Mouse (Mus musculus) gastrocnemius, postnatal 14 days (tissue): ENCODE results near the gene Galnt18. TPM values are rescaled to one million over a fixed set of nuclear protein-coding genes. Genes with fewer than 3 reads are reported as not detected.

Source experiments
- DNase-seq: peaks from one replicate; pipeline ENCODE4 v3.0.0; 2021; ENCODE audit warnings: mixed read lengths
- intact Hi-C: fragments of 180-260 bp; cut with DNase I; formaldehyde crosslinking; loops from one replicate; pipeline ENCODE4 v1.15.1; 2025; ENCODE audit warnings: low total_unique reads
- total RNA-seq, 2 experiments: library from RNA; stranded (reverse); gene quantifications; 2 replicates each; pipeline ENCODE4 v1.2.3; 2021

The Galnt18 gene
- total RNA-seq, 2 experiments from 2014 or later, result 8.3 to 8.8 TPM

DNA sequence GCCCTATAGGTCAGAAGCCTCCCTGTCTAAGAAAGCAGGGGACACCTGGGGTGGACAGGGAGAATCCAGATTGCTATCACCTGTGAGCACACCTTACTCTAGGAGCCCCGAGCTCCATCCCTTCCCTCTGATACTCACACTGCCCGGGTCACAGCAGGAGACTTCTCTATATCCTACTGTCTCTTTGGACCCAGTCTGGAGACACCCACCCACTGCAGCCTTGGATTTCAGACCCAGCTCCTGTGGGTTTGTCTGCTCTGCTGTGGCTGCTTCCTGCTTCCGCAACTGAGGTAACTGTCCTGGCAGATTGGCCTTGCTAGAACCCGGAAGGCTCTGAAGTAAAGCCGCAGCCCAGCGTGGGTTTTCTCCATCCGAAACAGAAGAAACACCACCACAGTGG is 1.6 kb downstream of the Galnt18 start:
- no peak for DNase-seq

GRCm38 (mm10) chr7:111777186-111777585 is 2.6 kb downstream of the Galnt18 start:
- intact Hi-C loops, result no loop called here
- no peak for DNase-seq

More for the DNA sequence above, 1.6 kb downstream of the Galnt18 start:
- intact Hi-C loops, result no loop called here

- DNase-seq, result no peak
These were observed 3.6 kb downstream of the Galnt18 start for GRCm38 (mm10) chr7:111776160-111776559.

DNA sequence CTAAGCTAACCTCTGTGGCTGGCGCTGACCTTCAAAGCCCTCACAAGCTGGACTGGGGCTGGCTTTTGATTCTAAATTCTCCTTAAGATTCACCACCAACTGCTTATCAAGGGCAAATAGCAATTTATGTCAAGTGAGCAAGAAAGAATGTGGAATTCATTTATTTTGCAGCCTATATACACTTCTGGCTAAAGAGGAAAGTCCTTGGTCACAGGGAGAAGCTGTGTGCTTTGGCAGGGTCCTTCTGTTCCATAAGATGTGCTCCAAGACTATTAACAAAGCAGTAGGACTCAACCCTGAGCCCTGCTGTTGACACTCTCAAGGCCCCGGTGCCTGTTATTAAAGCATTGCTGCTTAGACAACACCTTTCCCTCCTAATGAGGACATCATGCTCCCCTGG is 7.4 kb downstream of the Galnt18 start:
- intact Hi-C loops, result no loop called here
- DNase-seq, result no peak

More at GRCm38 (mm10) chr7:111776160-111776559, 3.6 kb downstream of the Galnt18 start:
- intact Hi-C loops, result no loop called here

GRCm38 (mm10) chr7:111771251-111771801 is 8.5 kb downstream of the Galnt18 start:
- intact Hi-C loops, result no loop called here
- DNase-seq, result no peak

- DNase-seq, result no peak
- intact Hi-C loops, result no loop called here
These were observed 9.2 kb downstream of the Galnt18 start for GRCm38 (mm10) chr7:111770585-111770984.

- intact Hi-C loops, result no loop called here
- no peak for DNase-seq
These were observed 13.5 kb downstream of the Galnt18 start for GRCm38 (mm10) chr7:111766145-111766767.

DNA sequence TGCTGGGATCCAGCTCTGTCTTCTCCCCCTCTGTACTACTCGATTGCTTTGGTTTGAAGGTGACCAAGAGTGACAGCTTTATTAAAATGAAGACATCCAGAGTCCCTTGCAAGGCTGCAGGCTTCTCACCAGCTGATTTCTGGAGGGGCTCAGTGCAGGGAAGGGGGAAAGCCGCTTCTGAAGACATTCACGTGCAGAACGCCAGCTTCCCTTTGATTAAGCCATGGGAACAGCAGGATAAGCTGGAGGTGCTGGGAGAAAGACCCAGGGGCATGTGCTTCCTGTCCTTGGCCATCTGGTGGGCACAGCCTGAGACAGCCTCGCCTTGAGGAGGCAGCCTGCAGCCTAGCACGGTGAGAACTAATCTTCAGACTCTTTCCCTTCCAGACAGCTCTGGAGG is 17.0 kb downstream of the Galnt18 start:
- intact Hi-C loops, result no loop called here
- DNase-seq, result no peak

DNA sequence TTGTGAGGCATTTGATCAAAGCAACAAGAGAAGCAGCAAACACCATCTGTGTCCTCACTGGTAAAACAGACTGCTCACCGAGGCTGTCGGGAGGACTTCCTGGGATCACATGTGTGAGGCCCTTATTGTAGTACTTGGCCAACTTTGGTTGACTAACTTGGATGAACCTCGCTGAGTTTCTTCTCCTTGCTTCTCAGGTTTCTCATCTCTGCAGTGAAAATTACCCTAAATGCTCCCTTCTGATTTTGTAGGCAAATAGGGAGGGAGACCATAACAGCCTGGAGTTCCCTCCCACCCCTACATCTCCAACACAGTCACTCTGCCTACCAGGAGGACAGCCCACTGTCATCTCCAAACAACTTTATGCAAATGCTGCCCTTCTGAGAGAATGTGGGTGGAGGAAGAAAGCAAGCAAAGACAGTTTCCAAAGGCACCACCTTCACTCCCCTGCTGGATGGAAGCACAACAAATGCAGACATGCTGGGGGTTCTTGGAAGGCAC is 31.2 kb downstream of the Galnt18 start:
- DNase-seq, result no peak
- intact Hi-C loops, result no loop called here

- no peak for DNase-seq
- intact Hi-C loops, result no loop called here
These were observed 35.0 kb downstream of the Galnt18 start for GRCm38 (mm10) chr7:111744770-111745169.

DNA sequence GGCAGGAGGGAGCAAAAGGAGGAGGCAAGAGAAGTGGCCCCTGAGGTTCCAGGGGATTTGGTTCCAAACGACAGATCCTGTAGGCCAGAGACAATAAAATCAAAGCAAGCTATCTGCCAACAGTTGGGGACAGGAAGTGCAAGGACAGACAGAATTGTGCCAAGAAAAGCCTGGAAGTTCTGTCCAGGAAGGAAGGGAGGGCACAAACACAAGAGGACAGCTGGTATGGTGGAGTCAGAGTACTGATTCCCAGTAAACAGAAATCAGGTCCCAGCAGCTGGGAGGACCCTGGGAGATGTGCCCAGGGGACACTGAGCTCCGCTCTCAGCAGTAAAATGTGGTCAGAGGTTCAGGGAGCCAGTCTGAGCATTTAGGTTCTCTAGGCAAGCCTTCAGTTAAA is 38.2 kb downstream of the Galnt18 start:
- intact Hi-C loops, result no loop called here
- DNase-seq, result peak; percentile 40

- no peak for DNase-seq
- intact Hi-C loops, result no loop called here
These were observed 39.7 kb downstream of the Galnt18 start for GRCm38 (mm10) chr7:111740091-111740490.

GRCm38 (mm10) chr7:111739371-111739765 is 40.4 kb downstream of the Galnt18 start:
- intact Hi-C loops, result no loop called here
- peak; percentile 20 for DNase-seq

DNA sequence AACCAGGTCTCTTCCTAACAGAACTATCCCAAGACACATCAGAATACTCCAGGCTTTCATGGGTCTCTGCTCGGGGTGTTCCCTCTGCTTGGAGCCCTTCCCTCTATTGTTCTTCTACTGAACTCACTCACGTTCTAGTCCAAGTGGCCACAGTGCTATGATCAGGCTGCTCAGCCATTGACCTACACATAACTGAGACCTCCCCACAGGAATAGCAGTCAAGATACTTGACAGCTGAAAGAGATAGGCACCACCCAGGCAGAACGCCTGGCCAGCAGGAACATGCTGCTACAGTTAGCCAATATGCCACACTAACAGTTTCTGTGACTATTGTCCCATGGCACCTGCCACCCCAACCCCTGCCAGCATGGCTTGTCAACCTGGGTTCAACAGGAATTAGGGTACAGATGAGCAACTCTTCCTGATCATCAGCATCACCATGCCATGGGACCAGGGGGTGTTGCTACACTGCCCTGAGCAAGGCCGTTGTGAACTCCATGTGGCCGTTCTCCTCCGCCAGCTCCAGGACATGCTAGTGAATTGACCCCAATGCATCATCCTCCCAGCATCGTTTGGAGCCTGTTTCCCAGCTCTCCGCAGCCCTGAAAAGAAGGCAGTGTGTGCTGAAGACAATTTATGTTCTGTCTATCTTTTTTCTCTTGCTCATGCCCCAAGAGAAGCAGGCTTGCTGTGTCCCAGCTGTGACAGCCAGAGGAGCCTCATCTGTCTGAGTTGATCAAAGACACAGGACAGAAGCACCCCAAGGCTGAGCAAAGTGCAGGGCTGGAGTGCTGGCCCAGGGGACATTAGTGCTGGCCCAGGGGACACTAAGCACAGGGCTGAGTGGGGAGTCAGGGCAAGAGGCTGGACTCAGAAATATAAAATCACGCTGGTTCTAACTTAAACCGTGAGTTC is 41.1 kb downstream of the Galnt18 start:
- intact Hi-C loops, result no loop called here
- peak; percentile 15 for DNase-seq

GRCm38 (mm10) chr7:111737426-111737825 is 42.4 kb downstream of the Galnt18 start:
- intact Hi-C loops, result no loop called here
- DNase-seq, result peak; percentile 20

- intact Hi-C loops, result no loop called here
- no peak for DNase-seq
These were observed 43.4 kb downstream of the Galnt18 start for GRCm38 (mm10) chr7:111736365-111736764.

DNA sequence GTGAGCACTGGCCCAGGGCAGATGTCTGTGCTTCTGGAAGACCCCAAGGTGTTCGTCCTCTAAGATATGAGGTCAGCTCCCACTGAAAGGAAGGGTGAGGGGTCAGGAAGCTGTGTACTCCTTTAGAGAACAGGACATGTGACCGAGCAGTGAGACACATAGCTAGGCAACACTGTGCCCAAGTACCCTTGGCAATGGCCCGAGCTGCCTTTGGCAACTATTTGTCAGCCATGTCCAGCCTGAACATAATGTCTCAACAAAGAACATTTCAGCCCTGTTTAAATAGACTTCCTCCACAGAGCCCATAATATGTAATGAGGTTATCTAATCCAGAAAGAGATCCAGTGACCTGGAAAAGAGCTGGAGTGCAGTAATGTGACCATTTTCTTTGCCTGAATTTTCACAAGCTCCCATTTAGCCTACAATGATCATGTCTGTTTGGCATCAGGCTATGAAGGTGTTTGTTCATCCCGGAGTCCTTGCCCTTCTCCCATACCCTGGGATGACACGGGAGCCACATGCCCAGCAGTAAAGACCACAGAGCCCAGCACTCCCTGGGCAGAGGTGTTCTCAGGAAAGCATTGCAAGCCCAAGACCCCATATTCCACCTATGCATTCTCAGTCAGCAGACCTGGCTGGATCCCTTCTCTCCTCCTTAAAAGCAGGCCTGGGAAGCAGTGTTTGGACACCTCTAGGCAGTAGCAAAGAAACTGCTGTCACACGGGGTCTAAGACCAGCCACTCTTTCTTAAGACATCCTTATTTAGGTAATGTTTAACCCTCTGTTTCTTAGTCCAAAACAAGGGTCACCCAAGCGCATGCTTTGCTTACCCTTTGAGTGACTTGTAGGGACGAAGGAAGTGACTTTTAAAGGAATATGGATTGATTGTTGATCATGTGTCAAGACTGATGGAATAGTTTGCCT is 49.2 kb downstream of the Galnt18 start:
- no peak for DNase-seq
- intact Hi-C loops, result no loop called here

- intact Hi-C loops, result no loop called here
- DNase-seq, result no peak
These were observed 52.8 kb downstream of the Galnt18 start for GRCm38 (mm10) chr7:111726928-111727327.

GRCm38 (mm10) chr7:111724730-111725129 is 55.0 kb downstream of the Galnt18 start:
- no peak for DNase-seq
- intact Hi-C loops, result no loop called here
